Mouse (Mus musculus) left cerebral cortex, adult 11 months (tissue): Measurements from ENCODE around the gene Gm16451.
"Not testable (repeated sequence)": the region's sequence is repeated elsewhere in the genome, so short reads cannot be mapped to it uniquely, and the experiment has no call there.

Source experiments
- DNase-seq: peaks from one replicate; pipeline ENCODE4 v3.0.0; 2022; ENCODE audit warnings: low spot score

Gm16451 gene

GRCm38 (mm10) chr7:22118145-22118544, at the start of gene Gm16451:
Gene Gm16451, minus strand, starts transcription at chr7:22118245.
- DNase-seq: not testable (repeated sequence)

DNA sequence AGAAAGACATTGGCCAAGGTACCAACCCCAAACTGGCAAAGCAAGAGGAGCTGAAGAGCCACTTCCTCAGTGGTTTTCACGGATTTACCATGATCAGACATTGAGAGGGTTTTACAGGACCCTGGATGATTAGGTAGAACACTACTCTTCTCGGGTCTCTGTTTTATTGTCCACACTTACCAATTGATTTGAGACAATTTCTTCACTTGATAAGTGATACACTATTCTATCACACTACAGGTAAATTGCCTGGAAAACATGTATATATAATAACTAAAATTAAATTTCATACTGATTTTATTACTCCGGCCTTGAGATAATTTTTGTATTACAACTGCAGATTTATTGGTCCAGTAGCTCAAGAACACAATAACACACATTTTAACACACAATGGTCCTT, 45.9 kb upstream of the Gm16451 start, which contains the start of gene Vmn1r142:
TSS of gene Vmn1r142 (minus strand) at position 101 of the 400 bp plus-strand sequence.
- not testable (repeated sequence) for DNase-seq

GRCm38 (mm10) chr7:22134641-22135040, 16.6 kb upstream of the Gm16451 start, which contains the start of gene Gm10666:
Gene Gm10666, minus strand, starts transcription at chr7:22134741.
- DNase-seq: not testable (repeated sequence)

GRCm38 (mm10) chr7:22068757-22069156, 49.3 kb downstream of the Gm16451 start, which contains the start of gene Vmn1r139:
Gene Vmn1r139, plus strand, starts transcription at chr7:22069057.
- not testable (repeated sequence) for DNase-seq
